Mouse (Mus musculus): ENCODE results near the gene Cdk5rap3. TPM values are rescaled to one million over a fixed set of nuclear protein-coding genes. Genes with fewer than 3 reads are reported as not detected.

The Cdk5rap3 gene
- polyA plus RNA-seq, 1 experiment from 2014 or later = 102 TPM

DNA sequence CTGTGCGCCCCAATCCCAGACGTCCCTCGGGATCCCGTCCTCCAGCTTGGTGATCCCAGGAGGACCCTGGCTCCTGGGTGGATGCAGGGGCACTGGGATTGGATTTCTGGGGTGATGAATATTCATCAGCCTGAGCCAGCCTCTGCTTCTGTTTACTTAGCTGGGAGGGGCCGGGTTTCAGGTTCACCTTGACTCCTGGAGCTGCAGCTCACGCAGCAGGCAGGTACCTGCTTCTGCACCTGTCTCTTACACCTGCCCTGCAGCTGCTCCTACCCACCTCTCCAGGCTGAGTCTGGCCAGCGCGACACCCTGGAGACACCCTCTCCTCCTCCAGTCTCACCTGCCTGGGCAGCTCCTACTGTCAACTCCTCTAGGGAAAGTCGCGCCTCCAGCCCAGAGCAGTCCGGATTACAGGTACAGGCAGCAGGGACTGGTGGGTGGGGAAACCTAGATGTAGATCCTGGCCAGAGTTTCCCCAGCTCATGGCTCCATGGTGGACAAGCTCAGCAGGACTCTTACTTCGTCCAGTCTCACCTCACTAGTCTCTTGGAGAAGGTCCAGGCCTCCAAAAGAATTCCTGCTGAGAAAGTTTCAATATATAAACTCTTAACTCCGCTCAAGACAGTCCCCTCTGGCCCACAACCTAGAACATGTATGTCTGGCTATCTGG, 12.9 kb upstream of the Cdk5rap3 start:
- H3K27ac ChIP-seq = no peak overlapping the region
- H3K36me3 ChIP-seq (ENCODE audit: poor library complexity, severe bottlenecking) = no peaks in the 10 kb centered on the region
- WGBS = 14% methylated on average over 13 of the region's 13 CpGs
- H3K9ac ChIP-seq = no peak overlapping the region
- peaks cover 35% of the 10 kb centered on the region for H3K27me3 ChIP-seq
- H3K9me3 ChIP-seq (replicated peaks) = no peaks in the 10 kb centered on the region
- H3K4me1 ChIP-seq = no peaks in the 10 kb centered on the region
- H3K4me3 ChIP-seq = no peak overlapping the region
- ATAC-seq = no peak
- H3K4me2 ChIP-seq = no peak overlapping the region

DNA sequence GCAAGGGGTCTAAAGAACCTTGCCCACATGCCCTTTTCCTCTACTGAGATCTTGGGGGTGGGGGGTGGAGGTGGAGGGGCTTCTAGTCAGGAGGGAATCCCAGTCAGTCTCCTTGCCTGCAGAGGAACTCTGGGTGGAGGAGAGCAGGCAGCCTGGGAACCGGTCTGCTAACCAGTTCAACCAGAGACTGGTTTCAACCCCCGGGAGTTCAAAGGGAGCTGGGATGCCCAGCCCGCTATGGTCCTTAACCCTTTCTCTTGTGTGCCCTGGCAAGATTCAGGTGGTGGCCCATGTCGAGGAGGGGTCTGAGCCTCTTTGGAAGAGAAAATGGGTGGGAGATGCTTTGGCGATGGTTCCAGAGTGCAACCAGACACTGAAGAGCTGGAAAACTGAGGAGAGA, 12.4 kb upstream of the Cdk5rap3 start:
- ATAC-seq = no peak
- WGBS = 10% methylated on average over 5 of the region's 5 CpGs
- Histone ChIP-seq H3K27me3 (peaks cover 35% of the 10 kb centered on the region), H3K36me3 (ENCODE audit: poor library complexity, severe bottlenecking) (no peaks in the 10 kb centered on the region), H3K27ac (no peak overlapping the region), H3K4me1 (no peaks in the 10 kb centered on the region), H3K4me3 (no peak overlapping the region), H3K9ac (no peak overlapping the region), H3K9me3 (replicated peaks) (no peaks in the 10 kb centered on the region), H3K4me2 (no peak overlapping the region)

DNA sequence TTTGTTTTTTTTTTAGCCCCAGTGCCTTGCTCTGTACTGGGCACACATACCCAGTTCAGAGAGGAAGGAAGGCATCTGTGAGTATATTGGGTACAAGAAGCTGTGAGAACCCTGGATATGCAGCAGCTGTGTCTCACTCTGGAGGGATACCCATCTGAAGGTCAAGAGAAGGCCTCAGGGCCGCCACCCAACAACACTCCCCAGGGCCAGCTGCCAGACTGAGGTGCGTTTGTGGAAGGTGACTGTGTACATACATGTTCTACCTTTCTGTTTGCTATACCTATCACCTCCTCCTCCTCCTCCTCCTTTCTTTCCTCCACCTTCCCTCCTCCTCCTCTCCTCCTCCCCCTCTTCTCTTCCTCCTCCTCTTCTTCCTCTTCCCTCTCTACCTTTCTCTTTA, 11.8 kb upstream of the Cdk5rap3 start, which contains the start of gene Prr15l:
Prr15l (plus strand) TSS at position 17 of the 400 bp plus-strand sequence.
- no peak for ATAC-seq
- H3K27ac ChIP-seq = no peak within 1 kb of the TSS

DNA sequence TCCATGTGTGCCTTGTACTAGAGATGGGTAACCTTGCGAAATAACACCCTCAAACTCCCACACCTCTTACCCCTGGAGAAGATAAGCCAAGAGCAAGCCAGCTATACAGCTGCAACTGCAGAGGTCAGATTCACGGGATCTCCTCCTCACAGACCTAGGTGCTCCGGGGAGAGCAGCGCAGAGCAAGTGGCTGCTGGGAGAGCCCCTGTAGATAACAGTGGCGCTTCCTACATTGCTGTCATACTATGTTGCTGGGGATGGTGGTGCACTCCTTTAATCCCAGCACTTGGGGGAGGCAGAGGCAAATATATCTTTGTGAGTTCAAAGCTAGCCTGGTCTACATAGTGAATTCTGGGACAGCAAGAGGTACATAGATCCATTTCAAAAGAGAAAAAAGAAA, 10.3 kb upstream of the Cdk5rap3 start:
- H3K9me3 ChIP-seq (replicated peaks) = no peaks in the 10 kb centered on the region
- H3K27ac ChIP-seq = no peak overlapping the region
- H3K27me3 ChIP-seq = peaks cover 35% of the 10 kb centered on the region
- no peak for ATAC-seq
- no peak overlapping the region for H3K4me3 ChIP-seq
- H3K4me1 ChIP-seq = no peaks in the 10 kb centered on the region
- WGBS = 83% methylated on average over 5 of the region's 5 CpGs
- no peak overlapping the region for H3K4me2 ChIP-seq
- H3K9ac ChIP-seq = no peak overlapping the region
- H3K36me3 ChIP-seq (ENCODE audit: poor library complexity, severe bottlenecking) = no peaks in the 10 kb centered on the region

More for the DNA sequence above, 11.8 kb upstream of the Cdk5rap3 start, which contains the start of gene Prr15l:
- no peak within 1 kb of the TSS for H3K4me2 ChIP-seq
- H3K4me3 ChIP-seq = no peak within 1 kb of the TSS
- H3K27me3 ChIP-seq = peaks cover 35% of the 10 kb centered on the region
- H3K9me3 ChIP-seq (replicated peaks) = no peaks in the 10 kb centered on the region
- no peaks in the 10 kb centered on the region for H3K36me3 ChIP-seq (ENCODE audit: poor library complexity, severe bottlenecking)
- 73% methylated on average over 2 of the region's 2 CpGs for WGBS
- no peak within 1 kb of the TSS for H3K9ac ChIP-seq
- no peaks in the 10 kb centered on the region for H3K4me1 ChIP-seq

DNA sequence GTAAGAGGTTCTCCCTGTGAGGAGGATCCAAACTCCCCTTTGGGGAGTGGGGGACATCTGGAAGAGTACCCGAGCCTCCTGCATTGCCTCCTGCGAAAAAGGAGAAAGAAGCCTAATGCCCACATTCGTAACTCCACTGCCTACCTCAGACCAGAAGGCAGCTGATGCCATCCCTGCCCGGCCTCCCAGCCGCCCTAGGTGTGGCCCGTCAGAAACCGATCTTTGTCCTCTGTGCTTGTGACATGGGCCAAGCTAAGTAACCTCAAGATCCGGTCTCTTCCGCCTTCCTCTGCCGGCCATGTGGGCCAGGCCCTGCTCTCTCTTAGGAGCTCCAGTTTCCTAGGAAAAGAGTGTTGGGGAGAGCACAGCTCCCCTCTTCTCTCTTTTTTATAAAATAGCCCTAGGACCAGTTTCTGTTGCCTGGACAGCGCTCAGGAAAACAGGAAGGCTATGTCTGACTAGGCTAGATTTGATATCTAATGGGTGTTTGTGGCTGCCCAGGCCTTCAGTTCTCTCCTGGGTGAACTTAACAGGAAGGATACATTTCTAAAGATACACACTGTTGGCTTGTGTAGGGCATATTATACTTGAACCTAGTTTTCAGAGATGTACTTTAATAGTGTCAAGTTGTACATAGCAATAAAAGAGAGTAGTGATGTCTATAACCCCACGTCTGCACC, 9.3 kb upstream of the Cdk5rap3 start:
- no peak overlapping the region for H3K4me3 ChIP-seq
- H3K27me3 ChIP-seq = peaks cover 32% of the 10 kb centered on the region
- no peak overlapping the region for H3K4me2 ChIP-seq
- no peaks in the 10 kb centered on the region for H3K9me3 ChIP-seq (replicated peaks)
- ATAC-seq = no peak
- no peaks in the 10 kb centered on the region for H3K4me1 ChIP-seq
- H3K9ac ChIP-seq = no peak overlapping the region
- H3K27ac ChIP-seq = no peak overlapping the region
- no peaks in the 10 kb centered on the region for H3K36me3 ChIP-seq (ENCODE audit: poor library complexity, severe bottlenecking)
- WGBS = 88% methylated on average over 12 of the region's 12 CpGs

DNA sequence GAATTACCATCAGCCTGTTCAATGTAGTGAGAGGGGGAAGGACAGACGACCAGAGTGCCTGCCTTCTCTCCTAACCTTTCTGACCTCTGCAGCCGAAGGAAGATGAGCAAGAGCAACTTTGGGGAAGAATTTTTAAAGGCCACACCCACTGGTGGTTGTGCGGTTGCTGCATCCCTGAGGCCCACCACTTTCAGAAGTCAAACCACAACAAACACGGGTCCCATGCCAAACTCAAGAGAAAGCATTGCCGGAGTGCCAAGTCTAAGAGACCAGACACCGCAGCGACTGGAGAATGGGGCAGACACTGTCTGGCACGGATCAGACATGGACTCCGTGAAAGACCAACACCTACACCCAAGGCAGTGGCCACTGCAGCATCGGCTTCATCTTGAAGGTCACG, 8.6 kb upstream of the Cdk5rap3 start:
- no peak overlapping the region for H3K9ac ChIP-seq
- H3K9me3 ChIP-seq (replicated peaks) = no peaks in the 10 kb centered on the region
- no peak overlapping the region for H3K4me2 ChIP-seq
- H3K36me3 ChIP-seq (ENCODE audit: poor library complexity, severe bottlenecking) = no peaks in the 10 kb centered on the region
- H3K4me1 ChIP-seq = no peaks in the 10 kb centered on the region
- ATAC-seq = no peak
- no peak overlapping the region for H3K27ac ChIP-seq
- WGBS = 83% methylated on average over 11 of the region's 11 CpGs
- peaks cover 27% of the 10 kb centered on the region for H3K27me3 ChIP-seq
- no peak overlapping the region for H3K4me3 ChIP-seq

DNA sequence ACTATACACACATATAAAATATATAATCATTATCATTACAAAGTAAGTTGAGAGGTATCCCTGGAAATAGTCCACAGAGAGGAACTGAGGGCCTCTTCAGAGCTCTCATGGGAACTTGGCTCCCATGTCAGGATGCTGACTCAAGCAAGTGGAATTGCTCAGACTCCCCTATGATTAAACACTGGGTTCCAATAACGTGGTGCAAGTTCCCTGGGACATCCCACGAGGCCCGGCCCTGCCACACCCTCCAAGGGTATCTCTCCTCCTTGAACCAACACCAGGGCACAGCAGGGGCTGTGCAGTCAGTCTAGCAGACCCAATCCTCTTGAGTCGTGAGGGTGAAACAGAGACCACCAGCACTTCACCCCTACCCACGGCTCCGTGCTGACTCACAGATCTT, 2.7 kb upstream of the Cdk5rap3 start:
- WGBS = 61% methylated on average over 6 of the region's 6 CpGs
- ATAC-seq = no peak
- no peak overlapping the region for H3K4me3 ChIP-seq
- no peaks in the 10 kb centered on the region for H3K9me3 ChIP-seq (replicated peaks)
- H3K27ac ChIP-seq = no peak overlapping the region
- H3K27me3 ChIP-seq = no peaks in the 10 kb centered on the region; the same call in 1 of the 2 replicates
- H3K4me2 ChIP-seq = no peak overlapping the region
- no peak overlapping the region for H3K9ac ChIP-seq
- H3K4me1 ChIP-seq = peaks cover 15% of the 10 kb centered on the region
- H3K36me3 ChIP-seq (ENCODE audit: poor library complexity, severe bottlenecking) = no peaks in the 10 kb centered on the region

DNA sequence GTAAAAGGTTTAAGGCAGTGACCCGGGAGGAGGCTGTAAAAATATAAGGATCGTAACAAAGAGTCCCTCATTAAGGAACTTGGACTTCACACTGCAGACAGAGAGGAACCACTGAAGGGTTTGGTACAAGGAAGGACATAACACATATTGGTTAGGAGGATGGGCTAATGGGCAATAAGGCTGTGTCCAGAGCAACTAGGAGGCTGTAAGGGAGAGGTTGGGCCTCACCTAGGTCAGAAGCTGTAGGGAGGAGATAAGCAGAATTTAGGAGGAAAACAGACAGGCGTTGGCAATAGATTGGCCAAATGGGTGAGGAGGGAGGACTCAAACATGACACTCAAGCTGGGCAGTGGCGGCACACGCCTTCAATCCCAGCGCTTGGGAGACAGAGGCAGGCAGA, 1.1 kb upstream of the Cdk5rap3 start:
- H3K27ac ChIP-seq = no peak overlapping the region
- WGBS = 90% methylated on average over 6 of the region's 6 CpGs
- no peak overlapping the region for H3K4me2 ChIP-seq
- no peaks in the 10 kb centered on the region; the same call in 1 of the 2 replicates for H3K27me3 ChIP-seq
- no peak overlapping the region for H3K4me3 ChIP-seq
- peaks cover 20% of the 10 kb centered on the region for H3K4me1 ChIP-seq
- H3K36me3 ChIP-seq (ENCODE audit: poor library complexity, severe bottlenecking) = peaks cover 7% of the 10 kb centered on the region
- H3K9me3 ChIP-seq (replicated peaks) = no peaks in the 10 kb centered on the region
- no peak for ATAC-seq
- no peak overlapping the region for H3K9ac ChIP-seq

DNA sequence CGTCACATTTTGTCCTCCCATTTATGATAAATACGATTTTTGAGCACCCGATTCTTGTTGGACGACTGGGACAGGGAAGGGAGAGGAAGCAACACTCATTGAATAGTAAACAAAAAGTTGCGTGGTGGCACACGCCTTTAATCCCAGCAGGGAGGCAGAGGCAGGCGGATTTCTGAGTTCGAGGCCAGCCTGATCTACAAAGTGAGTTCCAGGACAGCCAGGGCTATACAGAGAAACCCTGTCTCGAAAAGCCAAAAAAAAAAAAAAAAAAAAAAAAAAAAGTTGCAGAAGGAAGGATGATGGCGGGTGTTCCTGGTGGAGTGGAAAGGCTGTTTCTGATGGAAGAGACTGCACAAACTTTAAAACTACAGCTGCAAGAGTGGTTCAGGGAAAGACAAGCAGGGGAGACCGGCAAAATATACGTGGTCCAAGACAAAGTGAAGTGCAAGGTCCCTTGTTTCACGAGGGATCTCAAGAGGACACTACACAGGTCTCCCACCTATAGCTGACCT, 645 bp upstream of the Cdk5rap3 start:
- Histone ChIP-seq H3K36me3 (ENCODE audit: poor library complexity, severe bottlenecking) (peaks cover 11% of the 10 kb centered on the region), H3K4me3 (peak overlapping the region; percentile 78), H3K9me3 (replicated peaks) (no peaks in the 10 kb centered on the region), H3K27ac (no peak overlapping the region), H3K27me3 (no peaks in the 10 kb centered on the region; the same call in 1 of the 2 replicates), H3K9ac (no peak overlapping the region), H3K4me1 (peaks cover 20% of the 10 kb centered on the region), H3K4me2 (peak overlapping the region; percentile 47)
- ATAC-seq = no peak
- WGBS = 35% methylated on average over 13 of the region's 13 CpGs

DNA sequence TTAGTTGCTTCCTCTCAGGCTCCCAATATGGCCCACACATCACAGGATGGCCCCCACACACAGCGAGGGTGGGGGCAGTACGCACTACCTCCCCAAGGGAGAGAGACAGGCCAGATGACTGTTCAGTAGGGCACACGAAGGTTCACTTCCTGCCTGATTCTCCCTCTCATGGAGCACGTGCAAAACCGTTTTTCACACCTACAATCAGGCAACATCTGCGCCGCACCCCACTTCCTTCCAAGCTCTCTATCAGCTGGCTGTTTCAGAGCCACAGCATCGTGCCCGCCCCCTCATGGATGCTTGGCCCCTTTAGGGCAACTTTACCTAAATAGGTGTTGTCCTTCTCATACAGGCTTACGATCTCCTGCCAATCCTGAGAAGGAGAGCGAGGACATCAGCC, 3.6 kb downstream of the Cdk5rap3 start:
- Histone ChIP-seq H3K9ac (0 out of 2 replicates have a peak overlapping the region, but pooled peaks have one; percentile 23), H3K36me3 (ENCODE audit: poor library complexity, severe bottlenecking) (peaks cover 38% of the 10 kb centered on the region), H3K27ac (no peak overlapping the region), H3K4me1 (peaks cover 36% of the 10 kb centered on the region), H3K4me2 (no peak overlapping the region), H3K9me3 (replicated peaks) (no peaks in the 10 kb centered on the region), H3K4me3 (no peak overlapping the region), H3K27me3 (no peaks in the 10 kb centered on the region)
- 94% methylated on average over 11 of the region's 11 CpGs for WGBS
- ATAC-seq = no peak

DNA sequence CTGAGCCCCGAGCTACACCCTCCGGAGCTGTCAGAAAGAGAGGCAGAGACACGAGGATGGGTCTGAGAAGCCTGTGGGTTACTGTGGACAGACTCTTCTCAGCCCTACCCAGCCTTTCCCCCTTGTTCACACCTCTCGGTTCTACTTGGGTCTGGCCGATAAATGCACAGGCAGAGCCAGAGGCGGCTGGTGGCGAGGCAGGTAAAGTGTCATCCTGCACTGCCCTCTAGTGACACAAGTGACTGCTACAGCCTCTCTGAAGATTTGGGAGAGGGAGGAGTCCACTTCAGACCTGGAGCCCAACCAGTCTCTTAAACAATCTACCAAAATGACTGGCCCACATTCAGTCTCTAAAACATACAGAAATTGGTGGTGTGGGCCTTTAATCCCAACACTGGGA, 6.3 kb downstream of the Cdk5rap3 start:
- Histone ChIP-seq H3K4me1 (peaks cover 50% of the 10 kb centered on the region), H3K27ac (peak overlapping the region; percentile 31; the same call in 1 of the 2 replicates), H3K4me2 (no peak overlapping the region), H3K9ac (peak overlapping the region; percentile 8; the same call in 1 of the 2 replicates), H3K27me3 (no peaks in the 10 kb centered on the region), H3K4me3 (no peak overlapping the region), H3K9me3 (replicated peaks) (no peaks in the 10 kb centered on the region), H3K36me3 (ENCODE audit: poor library complexity, severe bottlenecking) (peaks cover 54% of the 10 kb centered on the region)
- peak; percentile 78 for ATAC-seq
- 23% methylated on average over 7 of the region's 7 CpGs for WGBS

DNA sequence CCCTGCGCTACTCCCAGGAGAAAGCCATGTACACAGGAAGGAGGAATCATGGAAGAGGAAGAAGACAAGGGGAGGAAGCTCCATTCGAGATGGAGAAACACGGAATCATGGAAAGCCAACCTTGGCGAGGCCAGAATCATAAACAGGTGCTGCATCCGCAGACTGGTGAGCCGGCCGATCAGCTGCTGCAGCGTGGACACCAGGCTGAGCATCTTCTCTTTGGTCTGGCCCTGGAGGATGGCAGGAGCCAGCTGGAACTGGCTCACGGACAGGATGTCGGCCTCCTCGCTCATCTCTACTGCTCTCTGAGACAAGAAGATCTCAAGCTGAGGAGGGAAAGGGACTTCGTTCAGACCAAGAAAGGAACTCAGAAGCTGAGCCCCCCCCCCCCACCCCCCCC, 7.7 kb downstream of the Cdk5rap3 start:
- no peak for ATAC-seq
- WGBS = 94% methylated on average over 12 of the region's 12 CpGs
- H3K27ac ChIP-seq = no peak overlapping the region

More for the DNA sequence above, 7.7 kb downstream of the Cdk5rap3 start:
- no peaks in the 10 kb centered on the region for H3K27me3 ChIP-seq
- H3K9ac ChIP-seq = 0 out of 2 replicates have a peak overlapping the region, but pooled peaks have one; percentile 37
- H3K9me3 ChIP-seq (replicated peaks) = no peaks in the 10 kb centered on the region
- H3K4me1 ChIP-seq = peaks cover 53% of the 10 kb centered on the region
- H3K36me3 ChIP-seq (ENCODE audit: poor library complexity, severe bottlenecking) = peaks cover 54% of the 10 kb centered on the region
- H3K4me3 ChIP-seq = no peak overlapping the region
- H3K4me2 ChIP-seq = no peak overlapping the region
